Mouse (Mus musculus): ENCODE results near the gene Gin1. TPM values are rescaled to one million over a fixed set of nuclear protein-coding genes. Genes with fewer than 3 reads are reported as not detected.
"Not testable (repeated sequence)": the region's sequence is repeated elsewhere in the genome, so short reads cannot be mapped to it uniquely, and the experiment has no call there.

Gene Gin1
- polyA plus RNA-seq, 1 experiment from 2014 or later = 10.4 TPM

GRCm38 (mm10) chr1:97748163-97748562 is 21.8 kb upstream of the Gin1 start:
- WGBS = 94% methylated on average over 3 of the region's 3 CpGs
- H3K9me3 ChIP-seq (ENCODE audit: control insufficient read depth, low read length) = no peaks in the 10 kb centered on the region
- H3K27ac ChIP-seq (replicated peaks) = no peak overlapping the region
- TF ChIP-seq EP300 (optimal IDR thresholded peaks at IDR 0.05) (no peak), CTCF (IDR thresholded peaks at IDR 0.05; ENCODE audit: low read depth) (no peak)
- ATAC-seq (ENCODE audit: low FRiP score, low TSS enrichment) (no peak), DNase-seq (ENCODE audit: low spot score) (no peak)
- H3K9ac ChIP-seq (ENCODE audit: low read length) = no peak overlapping the region
- no peak overlapping the region for H3K4me2 ChIP-seq (replicated peaks; ENCODE audit: low read depth)
- H3K27me3 ChIP-seq (ENCODE audit: control insufficient read depth, insufficient read depth, low read length) = no peaks in the 10 kb centered on the region
- no peaks in the 10 kb centered on the region for H3K4me1 ChIP-seq (replicated peaks; ENCODE audit: control insufficient read depth, insufficient read depth)
- peaks cover 9% of the 10 kb centered on the region for H3K36me3 ChIP-seq (ENCODE audit: control insufficient read depth, insufficient read depth, low read length)
- H3K4me3 ChIP-seq (ENCODE audit: low read depth, low read length) = no peak overlapping the region

GRCm38 (mm10) chr1:97753216-97753615 is 16.8 kb upstream of the Gin1 start:
- DNase-seq (ENCODE audit: low spot score) (no peak), ATAC-seq (ENCODE audit: low FRiP score, low TSS enrichment) (no peak)
- H3K27ac ChIP-seq (replicated peaks) = no peak overlapping the region
- H3K36me3 ChIP-seq (ENCODE audit: control insufficient read depth, insufficient read depth, low read length) = peaks cover 11% of the 10 kb centered on the region
- TF ChIP-seq EP300 (optimal IDR thresholded peaks at IDR 0.05) (no peak), CTCF (IDR thresholded peaks at IDR 0.05; ENCODE audit: low read depth) (no peak)
- no peaks in the 10 kb centered on the region for H3K27me3 ChIP-seq (ENCODE audit: control insufficient read depth, insufficient read depth, low read length)
- H3K4me2 ChIP-seq (replicated peaks; ENCODE audit: low read depth) = no peak overlapping the region
- H3K4me1 ChIP-seq (replicated peaks; ENCODE audit: control insufficient read depth, insufficient read depth) = no peaks in the 10 kb centered on the region
- H3K9me3 ChIP-seq (ENCODE audit: control insufficient read depth, low read length) = no peaks in the 10 kb centered on the region
- H3K9ac ChIP-seq (ENCODE audit: low read length) = no peak overlapping the region
- no peak overlapping the region for H3K4me3 ChIP-seq (ENCODE audit: low read depth, low read length)

- ATAC-seq (ENCODE audit: low FRiP score, low TSS enrichment) = no peak
- 78% methylated on average over 4 of the region's 4 CpGs for WGBS
- no peak overlapping the region for H3K4me3 ChIP-seq (ENCODE audit: low read depth, low read length)
These were observed 15.6 kb upstream of the Gin1 start for GRCm38 (mm10) chr1:97754392-97754791.

GRCm38 (mm10) chr1:97759841-97760240 is 10.1 kb upstream of the Gin1 start:
- no peak for DNase-seq (ENCODE audit: low spot score)
- Histone ChIP-seq H3K4me2 (replicated peaks; ENCODE audit: low read depth) (no peak overlapping the region), H3K9me3 (ENCODE audit: control insufficient read depth, low read length) (no peaks in the 10 kb centered on the region), H3K4me3 (ENCODE audit: low read depth, low read length) (no peak overlapping the region), H3K36me3 (ENCODE audit: control insufficient read depth, insufficient read depth, low read length) (peaks cover 7% of the 10 kb centered on the region; the same call in 1 of the 2 replicates), H3K4me1 (replicated peaks; ENCODE audit: control insufficient read depth, insufficient read depth) (no peaks in the 10 kb centered on the region), H3K9ac (ENCODE audit: low read length) (no peak overlapping the region), H3K27ac (replicated peaks) (no peak overlapping the region), H3K27me3 (ENCODE audit: control insufficient read depth, insufficient read depth, low read length) (no peaks in the 10 kb centered on the region)
- TF ChIP-seq CTCF (IDR thresholded peaks at IDR 0.05; ENCODE audit: low read depth) = no peak
- TF ChIP-seq EP300 (optimal IDR thresholded peaks at IDR 0.05) = no peak
- no peak for ATAC-seq (ENCODE audit: low FRiP score, low TSS enrichment)

More at GRCm38 (mm10) chr1:97754392-97754791, 15.6 kb upstream of the Gin1 start:
- Histone ChIP-seq H3K9me3 (ENCODE audit: control insufficient read depth, low read length) (no peaks in the 10 kb centered on the region), H3K27ac (replicated peaks) (no peak overlapping the region), H3K4me1 (replicated peaks; ENCODE audit: control insufficient read depth, insufficient read depth) (no peaks in the 10 kb centered on the region), H3K9ac (ENCODE audit: low read length) (no peak overlapping the region), H3K27me3 (ENCODE audit: control insufficient read depth, insufficient read depth, low read length) (no peaks in the 10 kb centered on the region), H3K4me2 (replicated peaks; ENCODE audit: low read depth) (no peak overlapping the region), H3K36me3 (ENCODE audit: control insufficient read depth, insufficient read depth, low read length) (peaks cover 11% of the 10 kb centered on the region)
- DNase-seq (ENCODE audit: low spot score) = no peak
- no peak for TF ChIP-seq CTCF (IDR thresholded peaks at IDR 0.05; ENCODE audit: low read depth)
- TF ChIP-seq EP300 (optimal IDR thresholded peaks at IDR 0.05) = no peak

DNA sequence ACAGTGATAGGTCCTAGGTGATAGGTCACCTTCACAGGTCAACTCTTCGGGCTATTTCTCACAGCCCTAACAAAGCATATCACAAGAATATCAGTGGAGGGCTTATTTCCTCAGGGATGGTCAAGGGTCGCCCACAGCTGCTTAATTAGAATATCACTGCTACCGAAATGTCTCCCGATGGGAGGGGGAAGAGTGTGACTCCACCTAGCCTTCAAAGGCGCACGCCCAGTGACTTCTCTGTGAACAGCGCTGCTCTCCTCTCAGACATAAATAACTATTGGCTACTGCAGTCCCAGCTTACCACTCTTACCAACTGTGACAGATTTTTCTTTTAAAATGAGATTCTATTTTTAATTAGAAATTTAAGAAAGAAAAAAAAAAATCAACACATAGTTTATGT is 9.4 kb upstream of the Gin1 start:
- Histone ChIP-seq H3K9me3 (ENCODE audit: control insufficient read depth, low read length) (no peaks in the 10 kb centered on the region), H3K9ac (ENCODE audit: low read length) (no peak overlapping the region), H3K27me3 (ENCODE audit: control insufficient read depth, insufficient read depth, low read length) (no peaks in the 10 kb centered on the region), H3K4me3 (ENCODE audit: low read depth, low read length) (no peak overlapping the region), H3K4me2 (replicated peaks; ENCODE audit: low read depth) (no peak overlapping the region), H3K36me3 (ENCODE audit: control insufficient read depth, insufficient read depth, low read length) (0 out of 2 replicates have a peak, but pooled peaks cover 2% of the 10 kb centered on the region), H3K4me1 (replicated peaks; ENCODE audit: control insufficient read depth, insufficient read depth) (no peaks in the 10 kb centered on the region), H3K27ac (replicated peaks) (no peak overlapping the region)
- ATAC-seq (ENCODE audit: low FRiP score, low TSS enrichment) = no peak
- 75% methylated on average over 7 of the region's 7 CpGs for WGBS
- TF ChIP-seq CTCF (IDR thresholded peaks at IDR 0.05; ENCODE audit: low read depth) = no peak
- TF ChIP-seq EP300 (optimal IDR thresholded peaks at IDR 0.05) = no peak
- no peak for DNase-seq (ENCODE audit: low spot score)

- Histone ChIP-seq H3K9me3 (ENCODE audit: control insufficient read depth, low read length) (no peaks in the 10 kb centered on the region), H3K4me1 (replicated peaks; ENCODE audit: control insufficient read depth, insufficient read depth) (no peaks in the 10 kb centered on the region), H3K9ac (ENCODE audit: low read length) (no peak overlapping the region), H3K36me3 (ENCODE audit: control insufficient read depth, insufficient read depth, low read length) (0 out of 2 replicates have a peak, but pooled peaks cover 2% of the 10 kb centered on the region), H3K27ac (replicated peaks) (no peak overlapping the region), H3K4me2 (replicated peaks; ENCODE audit: low read depth) (no peak overlapping the region), H3K27me3 (ENCODE audit: control insufficient read depth, insufficient read depth, low read length) (no peaks in the 10 kb centered on the region), H3K4me3 (ENCODE audit: low read depth, low read length) (no peak overlapping the region)
- ATAC-seq (ENCODE audit: low FRiP score, low TSS enrichment) (no peak), DNase-seq (ENCODE audit: low spot score) (no peak)
- 84% methylated on average over 6 of the region's 6 CpGs for WGBS
- TF ChIP-seq EP300 (optimal IDR thresholded peaks at IDR 0.05) (no peak), CTCF (IDR thresholded peaks at IDR 0.05; ENCODE audit: low read depth) (no peak)
These were observed 8.5 kb upstream of the Gin1 start for GRCm38 (mm10) chr1:97761477-97761876.

DNA sequence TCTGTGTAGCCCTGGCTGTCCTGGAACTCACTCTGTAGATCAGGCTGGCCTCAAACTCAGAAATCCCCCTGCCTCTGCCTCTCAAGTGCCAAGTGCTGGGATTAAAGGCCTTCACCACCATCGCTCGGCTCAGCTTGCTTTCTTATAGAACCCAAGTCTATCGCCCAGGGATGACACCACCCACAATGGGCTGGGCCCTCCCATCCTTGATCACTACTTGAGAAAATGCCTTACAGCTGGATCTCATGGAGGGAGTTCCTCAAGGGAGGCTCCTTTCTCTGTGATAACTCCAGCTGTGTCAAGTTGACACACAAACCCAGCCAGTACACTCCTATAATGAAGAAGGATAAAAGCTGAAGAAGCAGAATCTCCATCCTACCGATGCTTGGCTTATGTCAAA is 4.3 kb upstream of the Gin1 start:
- H3K27ac ChIP-seq (replicated peaks); H3K9ac ChIP-seq (ENCODE audit: low read length); H3K36me3 ChIP-seq (ENCODE audit: control insufficient read depth, insufficient read depth, low read length); H3K9me3 ChIP-seq (ENCODE audit: control insufficient read depth, low read length); H3K4me3 ChIP-seq (ENCODE audit: low read depth, low read length); H3K27me3 ChIP-seq (ENCODE audit: control insufficient read depth, insufficient read depth, low read length); ATAC-seq (ENCODE audit: low FRiP score, low TSS enrichment); H3K4me2 ChIP-seq (replicated peaks; ENCODE audit: low read depth); DNase-seq (ENCODE audit: low spot score); H3K4me1 ChIP-seq (replicated peaks; ENCODE audit: control insufficient read depth, insufficient read depth): not testable (repeated sequence)
- WGBS = 74% methylated on average over 4 of the region's 4 CpGs

All from stomach, postnatal 0 days (tissue).